Mouse (Mus musculus) liver, embryonic 16.5 days (tissue): ENCODE measurements around the gene Celf2. TPM values are rescaled to one million over a fixed set of nuclear protein-coding genes. Genes with fewer than 3 reads are reported as not detected.

Experiments used
- ATAC-seq: fragments of 200-750 bp; cut with Nextera tagmentation; 2 replicates; pipeline ENCODE4 v1.8.0; 2017; ENCODE audit warnings: low read depth, mild to moderate bottlenecking, moderate number of reproducible peaks, moderate library complexity
- H3K27ac ChIP-seq: fragments of 300-500 bp; sonication (generic); 2 replicates; pipeline ENCODE4 v1.5.1; 2014; ENCODE audit warnings: mild to moderate bottlenecking, low read length
- H3K27me3 ChIP-seq: fragments of 300-500 bp; sonication (generic); 2 replicates; pipeline ENCODE4 v1.6.1; 2014; ENCODE audit warnings: low read depth, low read length, mixed read lengths; ENCODE audit not compliant: control insufficient read depth, insufficient read depth
- H3K36me3 ChIP-seq: fragments of 300-500 bp; sonication (generic); 2 replicates; pipeline ENCODE4 v1.6.1; 2014; ENCODE audit warnings: mild to moderate bottlenecking; ENCODE audit not compliant: control insufficient read depth, insufficient read depth
- H3K4me1 ChIP-seq: fragments of 300-500 bp; sonication (generic); 2 replicates; pipeline ENCODE4 v1.6.1; 2014; ENCODE audit warnings: low read depth, low read length, mixed read lengths; ENCODE audit not compliant: control insufficient read depth
- H3K4me2 ChIP-seq: fragments of 300-500 bp; sonication (generic); 2 replicates; pipeline ENCODE4 v1.6.1; 2014; ENCODE audit warnings: low read depth, low read length, mixed read lengths
- H3K4me3 ChIP-seq: fragments of 300-500 bp; sonication (generic); 2 replicates; pipeline ENCODE4 v1.5.1; 2014; ENCODE audit warnings: low read depth, mild to moderate bottlenecking, low read length
- H3K9ac ChIP-seq: fragments of 300-500 bp; sonication (generic); 2 replicates; pipeline ENCODE4 v1.6.1; 2014; ENCODE audit warnings: low read depth, low read length
- H3K9me3 ChIP-seq: fragments of 300-500 bp; sonication (generic); replicated peaks from 2 replicates; pipeline ENCODE4 v1.6.1; 2016; ENCODE audit warnings: low read length; ENCODE audit not compliant: control insufficient read depth
- WGBS: fragments of 180-500 bp; shearing (Covaris S2); extraction: QIAGEN DNeasy Blood & Tissue Kit; methylation state at CpG from one replicate; pipeline ENCODE4 v1.1.7; 2014; ENCODE audit not compliant: insufficient replicate concordance; 5-methylcytosine and 5-hydroxymethylcytosine counted together
- polyA plus RNA-seq: library from polyadenylated mRNA; unstranded; fragments of >200 nt; fragmentation: Nextera tagmentation; extraction: Ambion mirVana; gene quantifications from 2 replicates; pipeline ENCODE4 v1.2.1, GENCODE M21; 2015

Gene Celf2
- polyA plus RNA-seq, 1 experiment from 2014 or later: 10.0 TPM

DNA sequence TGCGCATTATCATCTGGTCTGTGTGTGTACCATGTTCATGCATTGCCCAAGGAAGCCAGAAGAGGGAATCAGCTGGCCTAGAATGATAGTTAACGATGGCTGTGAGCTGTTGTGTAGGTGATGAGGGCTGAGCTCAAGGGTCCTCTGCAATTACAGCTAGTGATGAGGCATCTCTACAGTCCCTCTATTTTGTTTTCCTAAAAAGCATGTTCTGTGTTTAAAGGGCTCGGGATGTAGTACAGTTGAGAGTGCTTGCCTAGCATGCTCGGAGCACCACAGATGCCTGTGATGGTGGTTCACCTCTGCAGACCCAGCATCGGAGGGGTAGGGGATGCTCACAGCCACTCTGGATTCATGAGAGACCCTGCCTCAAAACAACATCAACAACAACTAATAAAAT lies 416.7 kb downstream of the Celf2 start:
- no peaks in the 10 kb centered on the region for H3K4me1 ChIP-seq
- H3K36me3 ChIP-seq: no peaks in the 10 kb centered on the region
- no peaks in the 10 kb centered on the region for H3K9me3 ChIP-seq
- H3K27ac ChIP-seq: no peak overlapping the region
- H3K9ac ChIP-seq: no peak overlapping the region
- no peaks in the 10 kb centered on the region for H3K27me3 ChIP-seq
- no peak for ATAC-seq
- H3K4me3 ChIP-seq: no peak overlapping the region
- no peak overlapping the region for H3K4me2 ChIP-seq
- 64% methylated on average over 5 of the region's 5 CpGs for WGBS

DNA sequence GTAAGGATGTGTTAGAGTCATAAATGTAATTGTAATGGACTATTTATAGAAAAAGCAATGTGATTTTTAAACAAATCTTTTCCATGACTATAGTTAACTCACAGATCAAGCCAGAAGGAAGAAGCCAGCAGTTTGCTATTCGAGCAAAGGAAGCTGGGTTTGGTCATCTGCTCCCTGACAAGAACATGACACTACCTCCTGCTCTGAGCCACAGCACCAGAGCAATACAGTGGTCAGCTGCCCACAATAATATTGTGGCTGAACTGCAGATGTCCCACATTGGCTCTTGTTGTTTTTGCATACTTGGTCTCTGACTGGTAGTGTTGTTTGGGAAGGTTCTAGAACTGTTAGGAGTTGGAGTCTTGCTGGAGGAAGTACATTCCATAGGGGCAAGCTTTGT lies 418.9 kb downstream of the Celf2 start:
- no peak overlapping the region for H3K4me3 ChIP-seq
- H3K36me3 ChIP-seq: no peaks in the 10 kb centered on the region
- 31% methylated on average over 1 of the region's 1 CpGs for WGBS

DNA sequence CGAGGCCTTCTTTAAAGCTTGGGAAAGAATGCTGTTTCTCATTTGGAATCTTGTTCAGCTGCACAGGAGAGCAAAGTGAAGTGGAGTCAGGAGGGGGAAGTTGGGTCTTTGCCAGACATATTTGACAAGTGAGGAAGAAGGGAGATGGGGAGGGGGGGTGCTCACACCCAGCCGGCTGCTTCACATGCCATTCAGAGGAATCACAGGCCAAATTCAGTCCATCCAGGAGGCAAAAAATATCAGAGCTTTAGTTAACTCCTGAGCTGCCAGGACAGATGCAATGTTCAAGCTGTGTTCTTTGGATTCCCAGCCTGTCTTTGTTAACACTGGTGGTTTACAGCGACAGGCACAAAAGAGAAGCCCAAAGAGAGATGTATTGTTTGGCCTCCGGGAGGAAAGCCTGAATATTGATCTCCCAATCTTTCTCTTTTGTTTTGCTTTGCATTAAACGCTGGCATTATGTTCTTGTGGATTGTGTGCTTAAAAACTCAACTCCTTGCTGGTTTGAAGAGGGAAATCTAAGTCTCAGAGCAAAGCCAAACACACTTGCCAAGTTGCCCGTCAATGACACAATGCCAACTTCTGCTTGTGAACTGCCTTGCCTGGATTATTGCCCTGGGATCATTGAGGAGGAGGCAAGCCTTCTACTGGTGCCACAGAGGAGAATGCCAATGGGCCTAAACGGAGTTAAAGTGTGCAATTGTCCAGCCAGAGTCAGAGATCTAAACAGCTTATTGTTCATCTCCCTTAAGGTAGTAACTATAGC lies 420.1 kb downstream of the Celf2 start:
- Histone ChIP-seq H3K4me1 (no peaks in the 10 kb centered on the region), H3K36me3 (no peaks in the 10 kb centered on the region), H3K9ac (no peak overlapping the region), H3K27ac (no peak overlapping the region), H3K27me3 (no peaks in the 10 kb centered on the region), H3K9me3 (no peaks in the 10 kb centered on the region), H3K4me2 (no peak overlapping the region), H3K4me3 (no peak overlapping the region)
- 33% methylated on average over 7 of the region's 7 CpGs for WGBS
- ATAC-seq: no peak

More for the DNA sequence above, 418.9 kb downstream of the Celf2 start:
- Histone ChIP-seq H3K4me2 (no peak overlapping the region), H3K27ac (no peak overlapping the region), H3K9me3 (no peaks in the 10 kb centered on the region), H3K4me1 (no peaks in the 10 kb centered on the region), H3K27me3 (no peaks in the 10 kb centered on the region), H3K9ac (no peak overlapping the region)
- no peak for ATAC-seq

DNA sequence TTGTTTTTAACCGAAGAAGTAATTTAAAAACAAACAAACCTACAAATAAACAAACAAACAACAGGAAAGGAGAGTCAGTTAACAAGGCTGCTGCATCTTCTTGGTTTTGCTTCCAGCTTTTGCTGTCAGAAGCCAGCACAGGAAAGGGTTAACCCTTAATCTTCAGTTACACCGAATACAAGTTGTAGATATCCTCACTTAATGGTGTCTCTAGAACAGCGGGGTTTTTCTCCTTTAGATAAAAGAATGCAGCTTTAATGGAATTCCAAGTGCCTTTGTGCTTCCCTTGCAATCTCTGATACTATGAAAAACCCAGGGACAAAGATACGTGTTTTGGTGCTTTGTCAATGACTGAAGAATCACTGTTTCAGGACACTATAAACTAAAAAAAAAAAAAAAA lies 420.8 kb downstream of the Celf2 start:
- Histone ChIP-seq H3K9ac (no peak overlapping the region), H3K4me2 (no peak overlapping the region), H3K4me1 (no peaks in the 10 kb centered on the region), H3K9me3 (no peaks in the 10 kb centered on the region), H3K36me3 (no peaks in the 10 kb centered on the region), H3K27me3 (no peaks in the 10 kb centered on the region), H3K4me3 (no peak overlapping the region), H3K27ac (no peak overlapping the region)
- ATAC-seq: no peak
- 34% methylated on average over 4 of the region's 4 CpGs for WGBS

DNA sequence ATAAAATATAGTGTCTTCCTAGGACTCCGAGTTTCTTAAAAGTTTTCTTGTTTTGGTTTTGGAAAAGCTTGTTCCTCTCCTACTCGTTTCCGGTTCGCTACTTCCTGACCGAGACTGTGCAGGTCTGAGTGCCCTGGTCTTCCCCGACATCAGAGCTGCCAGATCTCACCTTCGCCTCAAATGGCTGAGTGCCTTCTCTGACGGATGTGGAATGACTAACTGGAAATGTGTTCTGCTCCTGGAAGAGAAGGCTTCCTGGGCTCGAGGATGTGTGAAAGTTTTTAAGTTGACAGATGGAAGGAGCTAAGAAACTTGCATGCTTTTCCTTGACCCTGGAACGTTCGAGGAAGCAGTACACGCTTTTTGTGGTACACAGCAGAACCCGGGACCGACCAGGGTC lies 421.9 kb downstream of the Celf2 start:
- Histone ChIP-seq H3K4me3 (no peak overlapping the region), H3K36me3 (no peaks in the 10 kb centered on the region), H3K9ac (no peak overlapping the region), H3K4me1 (no peaks in the 10 kb centered on the region), H3K27me3 (no peaks in the 10 kb centered on the region), H3K4me2 (no peak overlapping the region), H3K27ac (no peak overlapping the region), H3K9me3 (no peaks in the 10 kb centered on the region)
- ATAC-seq: no peak
- 70% methylated on average over 14 of the region's 14 CpGs for WGBS

DNA sequence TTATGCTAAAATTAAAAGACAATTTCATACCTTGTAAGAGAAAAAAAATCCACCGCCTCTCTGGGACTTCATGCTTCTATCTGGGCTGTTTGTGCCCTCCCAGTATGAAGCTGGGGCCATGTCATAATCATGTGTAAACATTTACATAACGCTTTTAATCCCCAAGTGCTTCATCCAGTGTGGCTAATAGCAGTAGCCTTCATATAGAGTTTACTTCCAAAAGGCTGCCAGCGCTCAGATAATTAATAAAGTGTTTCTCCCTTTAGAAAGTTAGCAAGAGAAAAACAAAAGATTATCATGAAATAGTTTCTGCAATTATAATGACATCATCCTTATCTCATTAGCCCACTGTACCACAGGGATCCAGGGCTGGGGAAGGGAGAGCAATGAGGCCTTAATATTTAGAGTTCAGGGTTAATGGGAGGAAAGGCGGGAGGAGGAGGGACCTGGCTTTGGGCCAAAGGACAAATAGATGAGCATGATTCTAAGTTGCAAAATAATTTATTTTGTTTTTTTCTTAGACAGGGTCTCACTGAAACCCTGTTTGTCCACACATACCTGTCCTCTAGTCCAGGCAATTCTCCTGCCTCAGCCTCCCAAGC lies 425.8 kb downstream of the Celf2 start:
- Histone ChIP-seq H3K27me3 (no peaks in the 10 kb centered on the region), H3K4me2 (no peak overlapping the region), H3K9me3 (no peaks in the 10 kb centered on the region), H3K27ac (no peak overlapping the region), H3K9ac (no peak overlapping the region), H3K4me1 (no peaks in the 10 kb centered on the region), H3K4me3 (no peak overlapping the region), H3K36me3 (no peaks in the 10 kb centered on the region)
- WGBS: 47% methylated on average over 4 of the region's 4 CpGs
- no peak for ATAC-seq

DNA sequence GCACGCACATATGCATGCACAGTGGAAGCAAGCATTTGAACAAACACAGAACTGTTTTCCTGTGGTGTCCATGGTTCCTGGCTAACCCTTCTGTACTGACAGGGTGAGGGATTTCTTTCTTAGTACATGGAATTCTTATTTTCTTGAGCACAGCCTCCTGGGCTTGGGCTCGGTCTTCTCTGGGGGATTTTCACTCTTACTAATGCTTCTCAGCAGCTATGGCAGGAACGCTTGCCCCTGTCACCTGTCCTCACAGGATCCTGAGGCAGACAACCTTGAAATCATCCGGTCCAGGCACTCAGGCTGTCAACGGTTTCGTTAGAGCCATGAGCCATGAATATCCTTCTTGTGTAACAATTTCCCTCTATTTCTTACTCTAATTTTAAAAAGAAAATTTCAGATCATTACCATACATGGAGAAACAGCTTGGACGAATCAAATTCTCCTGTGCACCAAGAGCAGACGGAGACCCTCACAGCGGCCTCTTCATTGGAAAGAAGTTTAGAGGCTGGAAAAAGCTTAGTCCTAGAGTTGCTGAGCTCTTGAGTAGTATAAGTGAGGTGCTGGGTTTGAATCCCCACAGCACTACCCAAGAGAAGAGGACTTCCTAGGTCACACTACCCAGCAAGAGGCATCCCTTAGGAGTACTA lies 426.9 kb downstream of the Celf2 start:
- no peak for ATAC-seq
- WGBS: 66% methylated on average over 9 of the region's 9 CpGs
- Histone ChIP-seq H3K4me1 (no peaks in the 10 kb centered on the region), H3K27ac (no peak overlapping the region), H3K4me3 (no peak overlapping the region), H3K9me3 (no peaks in the 10 kb centered on the region), H3K4me2 (no peak overlapping the region), H3K27me3 (no peaks in the 10 kb centered on the region), H3K9ac (no peak overlapping the region), H3K36me3 (no peaks in the 10 kb centered on the region)

DNA sequence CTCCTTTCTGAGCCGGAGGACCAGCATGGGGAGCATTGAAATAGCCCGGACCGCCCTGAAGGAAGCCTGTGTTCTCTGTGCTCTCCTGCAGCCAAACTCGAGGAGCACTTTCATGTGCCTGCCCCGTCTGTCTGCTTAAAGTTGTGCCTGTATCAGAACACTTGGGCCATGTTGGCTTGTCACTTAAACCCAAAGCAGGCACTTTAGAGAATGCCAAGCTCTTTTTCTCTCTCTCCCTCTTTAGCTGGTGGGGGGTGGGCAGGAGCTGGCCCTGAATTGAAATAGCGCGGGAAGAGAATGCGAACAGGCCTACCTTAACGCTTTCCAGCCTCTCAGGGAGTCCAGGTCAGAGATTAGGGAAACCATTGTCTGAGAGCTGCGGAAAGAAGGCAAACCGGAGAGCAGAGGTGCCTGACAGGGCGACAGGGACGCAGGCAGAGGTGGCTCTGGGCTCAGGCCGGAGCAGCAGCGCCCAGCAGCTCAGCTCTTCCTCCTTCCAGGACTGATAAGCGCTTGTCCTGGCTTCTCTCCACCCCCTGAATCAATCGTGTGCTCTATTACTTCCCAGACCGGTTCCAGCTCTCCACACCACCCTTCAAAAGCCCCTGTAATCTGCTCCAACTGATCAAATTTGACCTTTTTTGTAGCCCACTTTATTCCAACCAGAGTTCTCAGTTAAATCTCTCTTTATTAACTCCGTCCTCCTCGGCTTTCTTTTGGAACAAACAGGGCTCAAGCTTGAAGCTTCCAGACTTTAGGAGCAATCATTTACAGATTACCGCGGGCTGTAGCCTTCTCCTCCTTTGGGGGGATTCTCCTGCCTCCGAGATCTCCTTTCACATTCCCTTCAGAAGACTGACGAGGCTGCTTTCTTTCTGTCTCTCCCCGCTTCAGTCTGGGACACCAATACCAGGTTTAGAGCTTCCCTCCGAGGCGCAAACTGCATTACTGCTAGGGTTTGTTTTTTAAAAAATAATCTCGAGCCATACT lies 428.3 kb downstream of the Celf2 start:
- Histone ChIP-seq H3K27me3 (no peaks in the 10 kb centered on the region), H3K4me2 (peak overlapping the region; percentile 8), H3K4me1 (no peaks in the 10 kb centered on the region), H3K9ac (no peak overlapping the region), H3K4me3 (peak overlapping the region; percentile 15; the same call in 1 of the 2 replicates), H3K36me3 (no peaks in the 10 kb centered on the region), H3K27ac (no peak overlapping the region), H3K9me3 (no peaks in the 10 kb centered on the region)
- 18% methylated on average over 28 of the region's 28 CpGs for WGBS
- 0 out of 2 replicates have a peak, but pooled peaks have one; percentile 32 for ATAC-seq
